Mouse (Mus musculus): Measurements from ENCODE around the gene Sv2c.
"Not testable (repeated sequence)": the region's sequence is repeated elsewhere in the genome, so short reads cannot be mapped to it uniquely, and the experiment has no call there.

Sv2c gene

GRCm38 (mm10) chr13:95968031-95968430 lies 164.3 kb downstream of the Sv2c start:
- DNase-seq (ENCODE audit: low spot score in 2 of 2): not testable (repeated sequence)

GRCm38 (mm10) chr13:95966791-95967190 lies 165.6 kb downstream of the Sv2c start:
- no peak for DNase-seq (ENCODE audit: low spot score in 2 of 2)

- DNase-seq (ENCODE audit: low spot score in 2 of 2): no peak
Measured at GRCm38 (mm10) chr13:95965596-95965995, 166.8 kb downstream of the Sv2c start.

- DNase-seq (ENCODE audit: low spot score in 2 of 2): no peak
Measured at GRCm38 (mm10) chr13:95965162-95965561, 167.2 kb downstream of the Sv2c start.

DNA sequence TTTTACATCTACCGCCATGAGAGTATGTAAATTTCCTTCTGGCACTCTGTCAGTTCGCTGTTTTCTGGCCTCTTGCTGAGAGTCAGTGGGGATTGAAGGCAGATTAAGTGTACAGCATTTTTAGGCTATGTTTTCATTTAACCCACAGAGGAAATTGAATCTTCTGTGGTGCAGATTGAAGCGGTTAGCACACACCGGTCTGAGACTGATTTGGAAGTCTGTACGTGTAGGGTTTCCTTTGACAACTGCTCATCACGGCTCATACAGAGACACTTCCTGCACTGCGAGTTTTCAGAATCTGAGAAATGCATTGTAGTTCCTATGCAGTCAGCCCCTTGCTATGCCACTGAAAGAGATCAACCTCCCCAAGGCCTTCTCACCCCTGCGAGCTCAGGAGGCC lies 168.2 kb downstream of the Sv2c start:
- DNase-seq (ENCODE audit: low spot score in 2 of 2): no peak

- no peak for DNase-seq (ENCODE audit: low spot score in 2 of 2)
Measured at GRCm38 (mm10) chr13:95963671-95964070, 168.7 kb downstream of the Sv2c start.

- DNase-seq (ENCODE audit: low spot score in 2 of 2): no peak
Measured at GRCm38 (mm10) chr13:95961905-95962304, 170.5 kb downstream of the Sv2c start.

DNA sequence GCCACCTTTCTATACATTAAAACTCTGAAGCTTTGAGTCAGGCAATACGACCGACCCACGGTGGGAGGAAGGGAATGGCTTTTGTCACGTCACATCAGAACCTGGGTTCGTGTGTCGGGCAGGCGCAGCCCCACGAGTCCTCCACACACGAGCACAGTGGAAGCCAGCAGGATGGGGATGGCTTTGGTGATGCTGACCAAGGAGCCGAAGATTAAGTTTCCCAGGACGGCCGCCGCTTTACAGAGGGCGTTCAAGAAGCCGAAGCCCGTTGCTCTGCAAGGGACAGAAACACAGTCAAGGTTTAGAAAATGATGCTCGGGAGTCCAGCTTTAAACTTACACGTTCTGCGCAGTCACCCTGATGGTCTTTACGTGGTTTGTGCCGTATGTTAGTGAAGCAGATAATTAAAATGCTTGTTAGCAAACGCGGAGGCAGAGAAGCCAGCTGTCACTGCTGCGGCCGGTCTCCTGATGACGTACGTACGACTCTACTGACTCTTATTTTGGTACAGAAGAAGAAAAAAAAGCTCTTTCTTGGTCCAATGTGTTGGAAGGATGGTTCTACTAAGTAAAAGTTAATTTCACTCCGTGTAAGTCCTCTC lies 171.1 kb downstream of the Sv2c start:
- DNase-seq (ENCODE audit: low spot score in 2 of 2): peak; percentile 32 to 35

DNA sequence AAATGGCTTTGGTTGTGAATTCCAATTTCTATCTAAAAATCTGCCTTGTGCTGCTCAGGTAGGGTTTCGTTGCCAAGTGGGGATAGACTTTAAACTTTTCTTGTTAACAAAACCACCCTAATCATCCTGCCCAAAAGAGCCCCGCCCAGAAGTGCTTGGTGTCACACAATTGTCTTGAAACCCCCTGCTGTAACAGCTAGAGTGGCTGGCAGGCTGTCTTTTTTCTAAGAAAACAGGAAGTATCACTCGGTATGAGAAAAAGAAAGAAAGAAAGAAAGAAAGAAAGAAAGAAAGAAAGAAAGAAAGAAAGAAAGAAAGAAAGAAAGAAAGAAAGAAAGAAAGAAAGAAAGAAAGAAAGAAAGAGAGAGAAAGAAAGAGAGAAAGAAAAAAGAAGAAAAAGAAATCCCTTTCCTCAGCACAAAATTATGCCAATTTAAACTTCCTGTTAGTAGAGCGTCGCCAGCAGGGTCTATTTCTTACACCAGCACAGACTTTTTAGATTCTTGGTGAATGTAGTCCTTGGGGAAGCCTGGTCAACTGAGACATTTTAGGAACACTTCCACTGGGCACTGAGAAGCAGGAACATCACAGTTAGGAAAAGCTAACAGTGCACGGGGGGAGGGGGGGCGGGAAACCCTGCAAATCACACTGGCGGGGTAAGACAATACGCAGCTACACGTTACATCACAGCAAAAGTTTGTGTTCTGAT lies 171.7 kb downstream of the Sv2c start:
- DNase-seq (ENCODE audit: low spot score in 2 of 2): no peak

- DNase-seq (ENCODE audit: low spot score in 2 of 2): no peak
Measured at GRCm38 (mm10) chr13:95959651-95960476, 172.5 kb downstream of the Sv2c start.

- DNase-seq (ENCODE audit: low spot score in 2 of 2): peak; percentile 32 to 43
Measured at GRCm38 (mm10) chr13:95957134-95957533, 175.2 kb downstream of the Sv2c start.

- no peak for DNase-seq (ENCODE audit: low spot score in 2 of 2)
Measured at GRCm38 (mm10) chr13:95956327-95956781, 176.0 kb downstream of the Sv2c start.

- no peak for DNase-seq (ENCODE audit: low spot score in 2 of 2)
Measured at GRCm38 (mm10) chr13:95955204-95955603, 177.2 kb downstream of the Sv2c start.

- DNase-seq (ENCODE audit: low spot score in 2 of 2): no peak
Measured at GRCm38 (mm10) chr13:95953636-95954035, 178.7 kb downstream of the Sv2c start.

- no peak for DNase-seq (ENCODE audit: low spot score in 2 of 2)
Measured at GRCm38 (mm10) chr13:95952263-95952662, 180.1 kb downstream of the Sv2c start.

- DNase-seq (ENCODE audit: low spot score in 2 of 2): no peak
Measured at GRCm38 (mm10) chr13:95951098-95951894, 181.1 kb downstream of the Sv2c start.

DNA sequence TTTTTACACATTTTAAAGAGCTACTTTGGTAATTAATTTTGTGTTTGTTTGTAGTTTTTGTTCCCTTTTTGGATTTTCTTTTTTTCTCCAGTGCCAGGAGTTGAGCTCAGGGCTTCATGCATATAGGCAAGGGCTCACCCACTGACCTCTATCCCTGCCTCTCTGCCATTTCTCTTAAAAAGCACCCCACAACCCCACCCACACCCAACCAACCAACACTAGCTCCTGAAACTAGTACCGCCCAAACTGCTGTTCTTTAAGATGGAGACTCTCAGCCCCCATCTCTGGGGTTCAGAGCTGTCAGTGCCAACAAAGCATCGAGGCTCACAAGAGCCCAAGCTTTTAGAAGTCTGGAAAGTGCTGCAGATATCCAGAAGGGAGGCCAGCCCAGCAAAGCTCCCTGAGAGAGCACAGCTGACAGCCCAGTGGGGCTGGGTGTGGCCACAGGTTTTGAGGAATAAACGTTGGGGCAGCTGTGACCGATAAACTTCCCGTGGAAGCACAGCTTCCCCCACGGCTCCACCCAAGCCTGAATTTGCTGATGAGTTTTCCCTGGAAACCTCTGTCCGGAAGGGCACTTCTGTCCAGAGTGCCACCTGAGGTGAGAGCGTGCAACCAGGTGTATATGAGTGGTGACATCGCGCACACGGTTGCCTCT lies 181.8 kb downstream of the Sv2c start:
- no peak for DNase-seq (ENCODE audit: low spot score in 2 of 2)

DNA sequence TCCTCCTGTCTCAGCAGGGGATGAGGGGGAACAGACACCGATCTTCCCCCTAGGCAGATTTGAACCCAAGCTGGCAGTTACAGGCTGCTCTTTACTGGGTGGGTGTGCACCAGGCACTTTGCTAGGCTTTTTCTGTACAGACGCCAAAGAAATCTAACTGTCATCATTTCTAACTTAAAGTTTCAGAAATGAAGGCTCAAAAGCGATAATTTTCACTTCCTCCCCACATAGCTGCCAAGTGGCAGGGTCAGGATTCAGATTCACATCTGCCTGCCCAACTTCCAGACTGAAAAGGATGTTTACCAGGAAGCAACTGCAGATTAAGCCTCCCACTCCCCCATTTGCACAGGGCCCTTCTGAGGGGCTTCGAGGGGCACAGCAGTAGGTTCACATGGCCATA lies 183.0 kb downstream of the Sv2c start:
- no peak for DNase-seq (ENCODE audit: low spot score in 2 of 2)

GRCm38 (mm10) chr13:95948821-95949220 lies 183.6 kb downstream of the Sv2c start:
- no peak for DNase-seq (ENCODE audit: low spot score in 2 of 2)

DNA sequence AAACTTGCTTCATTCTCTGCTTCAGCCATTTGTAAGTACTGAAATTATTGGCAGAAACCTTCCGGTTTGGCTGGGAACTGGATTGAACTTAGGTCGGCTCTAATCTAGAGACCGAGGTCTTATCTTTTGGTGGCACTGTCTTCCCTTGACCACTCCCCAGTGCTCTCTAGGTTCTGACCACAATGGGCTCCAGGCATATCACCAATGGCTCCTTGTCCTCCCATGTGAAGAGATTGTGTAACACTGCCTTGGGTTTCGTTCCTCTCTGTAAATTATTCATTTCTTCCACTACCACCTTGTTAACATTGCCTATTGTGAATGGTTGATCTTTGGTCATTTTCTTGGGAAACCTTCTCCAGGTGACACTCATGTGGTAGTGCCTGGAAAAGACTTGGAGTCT lies 184.0 kb downstream of the Sv2c start:
- no peak for DNase-seq (ENCODE audit: low spot score in 2 of 2)

DNA sequence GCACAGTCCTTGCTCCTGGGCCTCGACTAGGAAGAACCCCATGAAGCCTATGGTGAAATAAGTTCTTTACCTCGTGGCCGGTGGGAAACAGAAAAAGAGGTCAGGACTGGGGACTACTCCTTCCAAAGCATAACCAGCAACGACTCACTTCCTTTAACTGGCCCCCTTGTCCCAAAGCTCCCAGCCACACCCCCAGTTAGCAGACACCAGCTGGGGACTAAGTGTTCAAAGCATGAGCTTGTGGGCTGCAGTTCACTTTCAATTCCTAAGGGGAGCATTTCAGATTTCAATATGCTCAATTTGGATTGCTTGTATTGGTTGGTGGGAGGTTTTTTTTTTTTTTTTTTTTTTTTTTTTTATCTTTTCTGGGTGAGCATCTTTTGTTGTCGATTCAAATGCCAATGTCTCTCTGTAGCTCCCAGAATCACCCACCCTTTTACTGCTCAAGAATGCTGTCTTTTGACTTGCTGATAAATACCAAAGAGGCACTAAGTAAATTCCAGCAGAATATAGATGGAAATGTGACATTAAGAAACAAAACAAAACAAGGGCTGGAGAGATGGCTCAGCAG lies 186.4 kb downstream of the Sv2c start:
- no peak for DNase-seq (ENCODE audit: low spot score in 2 of 2)
